Mouse (Mus musculus) liver (tissue): ENCODE measurements around the gene Dnase2a.

Experiments
- DNase-seq: peaks from one replicate; pipeline ENCODE4 v3.0.0-alpha.2; 2020; ENCODE audit warnings: mixed read lengths

Gene Dnase2a

DNA sequence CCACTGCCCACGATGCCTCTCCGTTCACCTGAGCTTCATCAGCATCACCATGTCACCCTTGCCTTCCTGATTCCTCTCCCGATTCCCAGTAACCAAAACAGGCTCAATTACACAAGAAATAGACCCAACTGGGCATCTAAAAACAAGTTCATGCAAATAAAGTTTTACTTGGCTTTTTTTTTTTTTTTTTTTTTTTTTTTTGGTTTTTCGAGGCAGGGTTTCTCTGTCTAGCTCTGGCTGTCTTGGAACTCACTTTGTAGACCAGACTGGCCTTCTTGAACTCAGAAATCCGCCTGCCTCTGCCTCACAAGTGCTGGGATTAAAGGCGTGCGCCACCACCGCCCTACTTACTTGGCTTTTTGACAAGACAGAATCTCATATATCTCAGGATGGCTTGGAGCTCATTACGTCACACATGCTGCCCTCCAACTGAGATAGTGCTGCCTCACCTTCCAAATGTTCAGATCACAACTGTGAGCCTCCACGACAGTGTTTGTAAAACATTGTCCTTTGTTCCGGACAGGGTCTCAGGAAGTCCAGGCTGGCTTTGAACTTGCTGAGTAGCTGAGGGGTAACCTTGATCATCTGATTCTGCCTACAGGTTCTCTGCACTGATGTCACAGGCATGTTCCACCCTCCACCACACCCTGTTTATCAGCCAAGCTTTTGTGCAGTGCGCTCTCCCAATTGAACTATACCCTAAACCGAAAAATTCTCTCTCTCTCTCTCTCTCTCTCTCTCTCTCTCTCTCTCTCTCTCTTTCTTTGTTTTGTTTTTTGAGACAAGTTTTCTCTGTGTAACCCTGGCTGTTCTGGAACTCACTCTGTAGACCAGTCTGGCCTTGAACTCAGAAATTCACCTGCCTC, 29.5 kb downstream of the Dnase2a start:
- no peak for DNase-seq

DNA sequence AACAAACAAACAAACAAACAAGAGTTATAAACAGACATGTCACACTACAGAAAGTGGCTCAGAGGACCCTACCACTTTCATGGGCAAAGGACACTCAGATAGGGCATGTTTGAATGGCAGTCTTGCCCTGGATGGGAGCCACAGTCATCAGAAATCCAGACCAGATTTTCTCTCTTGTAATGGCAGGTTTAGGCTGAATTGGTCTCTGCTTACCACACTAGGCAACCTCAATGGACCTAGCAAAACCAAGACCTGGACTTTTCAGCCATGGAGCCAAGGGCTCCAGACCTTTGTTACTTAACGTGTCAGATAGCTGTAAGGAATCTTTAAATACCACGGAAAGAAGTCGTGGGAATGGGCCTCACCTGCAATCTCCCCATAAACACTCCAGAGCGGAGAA, 35.3 kb downstream of the Dnase2a start:
- DNase-seq, result no peak

DNA sequence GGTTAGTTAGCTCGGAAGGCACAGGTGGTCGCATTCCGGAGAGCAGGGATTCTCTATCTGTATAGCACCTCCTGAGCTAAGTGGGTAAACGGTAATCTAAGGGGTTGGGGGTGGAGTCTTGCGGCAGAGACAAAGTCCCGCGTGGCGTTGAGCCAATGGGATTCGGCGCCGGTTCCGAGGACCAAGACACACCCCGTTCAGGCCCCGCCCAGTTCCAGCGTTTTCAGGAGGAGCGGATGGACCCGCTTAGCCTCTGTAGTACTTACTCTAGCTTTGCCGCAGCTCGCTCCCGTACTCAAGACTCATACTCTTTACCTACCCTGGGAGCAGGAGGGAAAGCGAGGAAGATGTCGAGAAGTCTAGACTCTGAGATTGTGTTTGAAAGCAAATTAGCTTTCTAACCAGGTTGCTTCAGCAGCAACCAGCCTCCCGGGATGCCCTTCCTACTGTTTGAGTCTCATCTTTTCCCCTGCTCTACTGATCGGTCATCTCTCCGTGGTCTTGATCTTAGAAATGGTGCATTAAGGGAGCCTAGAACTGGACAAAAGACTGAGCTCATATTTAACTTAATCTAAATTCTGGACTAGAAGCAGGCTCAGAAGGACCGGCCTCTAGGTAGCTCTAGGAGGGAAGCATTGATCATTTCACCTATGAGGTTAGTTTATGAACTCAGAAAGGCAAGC, 36.3 kb downstream of the Dnase2a start:
- peak; percentile 87 for DNase-seq

DNA sequence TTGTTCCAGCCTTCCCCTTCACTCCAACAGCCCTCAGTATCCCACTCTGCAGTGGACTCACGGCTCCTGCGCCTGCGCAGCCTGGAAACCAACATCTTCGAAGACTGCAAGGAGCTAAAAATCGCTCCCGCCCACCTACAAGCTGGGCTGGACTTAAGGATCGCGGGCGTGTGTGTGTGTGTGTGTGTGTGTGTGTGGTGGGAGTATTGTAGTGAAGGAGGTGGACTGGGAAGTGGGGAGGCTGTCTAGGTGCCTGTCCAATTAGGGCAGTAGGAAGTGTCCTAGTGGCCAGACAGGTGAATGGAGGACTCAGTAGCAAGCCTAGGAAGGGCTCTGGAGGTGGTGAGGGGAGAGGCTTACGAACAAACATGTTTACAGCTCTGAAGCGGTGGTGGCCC, 36.9 kb downstream of the Dnase2a start:
- DNase-seq, result no peak

DNA sequence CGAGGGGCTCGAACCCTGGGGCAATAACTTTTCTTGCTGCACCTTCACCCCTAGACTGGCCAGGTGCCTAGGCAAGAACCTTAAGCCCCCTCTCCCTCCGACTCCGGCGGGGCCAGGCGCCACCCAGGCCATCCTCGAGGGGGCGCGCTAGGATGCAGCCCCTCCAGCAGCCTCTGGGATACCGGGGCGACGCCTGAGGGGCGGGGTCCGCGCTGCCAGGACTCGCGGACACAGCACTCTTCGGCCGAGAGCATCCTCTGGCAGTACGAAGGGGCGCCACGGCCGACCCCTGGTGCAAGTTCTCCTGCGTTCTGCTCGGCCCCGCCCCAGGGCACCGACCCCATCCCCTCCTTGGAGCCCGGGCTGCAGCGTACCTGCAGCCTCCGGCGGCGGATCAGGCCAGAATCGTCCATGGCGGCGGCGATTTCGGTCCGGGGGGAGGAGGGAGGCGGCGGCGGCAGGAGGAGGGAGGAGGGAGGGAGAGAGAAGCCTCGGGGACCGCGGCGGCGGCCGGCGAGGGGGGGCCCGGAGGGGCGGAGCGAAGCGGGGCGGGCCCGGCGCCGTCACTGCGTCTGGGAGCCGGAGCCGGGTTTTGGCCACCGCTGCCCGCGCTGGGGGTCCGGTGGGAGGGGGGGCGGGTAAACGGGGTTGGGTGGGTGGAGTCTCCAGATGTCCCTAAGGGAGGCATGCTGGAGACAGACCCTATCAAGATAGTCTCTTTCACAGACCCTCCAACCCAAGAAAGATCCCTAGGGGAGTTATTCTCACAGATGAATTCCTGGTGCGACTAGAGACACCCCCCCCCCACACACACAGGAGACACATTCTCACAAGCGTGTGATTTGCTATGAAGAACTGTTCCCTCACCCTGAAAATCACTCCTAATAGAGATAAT, 37.5 kb downstream of the Dnase2a start:
- no peak for DNase-seq

DNA sequence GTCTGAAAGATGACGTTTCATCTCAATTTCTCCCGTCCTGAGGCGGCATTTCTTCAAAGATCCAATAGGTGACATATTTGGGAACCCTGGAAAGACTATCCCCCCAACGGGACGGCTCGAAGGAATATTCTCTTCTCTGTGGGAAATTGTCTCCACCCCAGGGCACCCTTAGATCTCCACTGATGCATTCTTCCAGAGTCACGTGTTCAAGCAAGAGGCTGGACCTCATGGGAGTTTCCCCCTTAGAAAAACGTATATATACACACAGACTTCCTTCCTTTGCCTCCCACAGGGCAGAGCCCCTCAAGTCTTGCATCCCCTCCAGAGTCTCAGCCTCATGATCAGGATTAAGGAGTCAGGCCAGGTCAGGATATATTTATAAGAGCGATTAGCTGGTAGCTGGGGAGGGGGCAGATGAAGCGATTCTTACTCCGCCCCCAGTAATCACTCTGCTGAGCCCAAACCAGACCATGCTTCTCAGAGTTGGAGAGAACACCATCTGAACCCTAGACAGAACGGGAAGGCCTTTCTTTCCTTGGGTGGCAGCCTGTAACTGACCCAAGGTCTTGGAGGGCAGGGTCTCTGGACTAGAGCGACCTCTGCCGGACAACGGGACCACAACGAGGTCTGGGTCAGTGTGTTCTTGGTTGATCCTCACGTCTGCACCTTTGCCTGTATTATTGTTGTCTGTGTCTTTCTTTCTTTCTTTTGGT, 38.3 kb downstream of the Dnase2a start, which contains the start of gene Rtbdn:
TSS of gene Rtbdn (plus strand) at position 464 of the 713 bp plus-strand sequence.
- DNase-seq, result no peak

DNA sequence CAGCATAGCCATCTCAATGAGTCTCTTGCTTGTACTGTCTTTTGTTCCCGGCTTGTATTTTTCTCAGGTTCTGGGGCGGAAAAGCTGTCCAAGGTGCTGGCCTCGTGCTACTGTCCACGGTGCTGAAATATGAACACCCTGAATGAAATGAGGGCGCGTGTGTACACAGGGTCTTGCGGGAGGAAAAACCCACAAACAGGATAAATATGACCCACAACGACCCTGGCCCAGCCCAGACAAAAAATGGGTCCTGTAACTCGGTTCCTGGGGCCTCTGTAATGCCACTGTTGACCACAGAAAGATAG, 38.8 kb downstream of the Dnase2a start:
- DNase-seq, result no peak

DNA sequence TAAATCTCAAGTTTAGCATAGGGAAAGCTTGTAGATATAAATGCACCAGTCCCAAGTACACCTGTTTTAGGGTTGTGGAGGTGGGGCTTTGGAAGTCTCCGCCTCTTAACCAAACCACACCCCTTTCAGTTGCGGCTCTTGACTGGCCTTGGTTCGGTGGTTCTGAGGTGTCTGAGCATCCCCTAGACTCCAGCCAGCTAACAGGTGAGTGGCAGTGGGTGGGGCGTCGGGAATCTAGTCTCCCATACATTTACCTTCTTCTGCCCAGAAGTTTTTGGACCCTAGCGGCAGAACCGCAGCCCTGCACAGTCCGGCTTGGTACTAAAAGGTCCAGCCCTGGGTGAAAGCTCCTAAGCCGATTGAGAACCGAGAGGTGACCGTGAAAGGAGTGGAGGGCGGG, 41.4 kb downstream of the Dnase2a start:
- DNase-seq, result no peak

DNA sequence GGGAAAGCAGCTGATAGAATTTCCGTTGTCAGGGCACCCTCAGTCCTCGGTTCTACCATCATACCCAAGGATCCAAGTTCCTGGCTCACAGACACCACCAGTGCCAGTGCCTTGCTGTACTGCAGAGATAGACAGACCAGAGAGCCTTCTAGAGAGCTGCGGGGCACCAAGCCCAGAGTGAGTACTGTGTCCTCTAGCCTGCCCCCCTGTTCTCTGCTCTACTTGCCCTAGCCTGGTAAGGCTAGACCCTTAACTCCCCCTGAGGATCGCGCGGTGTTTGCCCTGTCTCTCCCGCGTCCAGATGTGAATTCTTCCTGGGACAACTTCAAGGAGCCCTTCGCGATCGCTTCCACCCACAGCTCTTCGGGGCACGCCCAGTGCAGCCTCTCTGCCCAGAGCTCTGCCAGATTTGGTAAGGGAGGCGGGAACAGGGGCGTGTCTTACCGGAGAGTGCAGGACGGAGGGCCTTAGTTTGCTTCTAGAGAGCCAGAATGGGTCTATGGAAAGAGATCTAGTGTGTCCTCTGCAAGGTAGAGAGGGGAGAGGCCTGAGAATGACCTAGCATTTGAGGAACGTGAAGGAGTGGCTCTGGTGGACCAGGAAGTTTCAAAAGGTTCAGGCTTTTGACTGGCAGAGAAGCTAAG, 44.4 kb downstream of the Dnase2a start:
- peak; percentile 67 for DNase-seq

DNA sequence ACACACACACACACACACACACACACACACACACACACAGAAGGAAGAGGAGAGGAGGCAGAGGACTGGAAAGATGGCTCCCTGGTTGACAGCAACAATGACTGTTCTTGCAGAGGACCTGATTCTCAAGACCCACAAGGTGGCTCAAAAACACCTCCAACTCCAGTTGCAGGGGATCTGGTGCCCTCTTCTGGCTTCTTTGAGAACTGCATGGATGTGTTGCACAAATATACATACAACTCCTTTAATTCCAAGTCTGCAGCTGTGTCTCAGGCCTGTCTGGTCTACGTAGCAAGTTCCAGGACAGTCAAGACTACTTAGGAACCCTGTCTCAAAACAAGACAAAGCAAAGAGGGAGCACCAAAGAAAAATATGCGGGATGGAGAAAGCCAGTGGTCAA, 48.4 kb downstream of the Dnase2a start:
- DNase-seq, result peak; percentile 80

DNA sequence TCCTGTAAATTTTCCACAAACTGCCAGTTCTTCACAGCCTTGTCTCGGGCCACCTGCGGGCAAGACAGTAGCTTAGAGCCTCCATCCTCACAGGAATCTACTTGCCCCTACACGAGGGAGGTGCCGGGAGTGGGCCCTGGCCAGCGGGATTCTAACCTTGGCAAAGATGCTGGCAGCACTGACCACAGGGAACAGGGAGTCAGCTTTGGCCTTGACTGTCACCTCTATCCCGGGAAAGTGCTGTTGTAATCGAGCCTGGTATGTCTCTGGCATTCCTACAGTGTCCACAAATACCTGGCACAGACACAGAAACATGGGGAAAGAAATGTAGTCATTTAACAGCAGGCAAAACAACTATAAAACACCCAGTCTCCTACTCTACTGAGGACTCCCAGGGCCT, 51.5 kb downstream of the Dnase2a start:
- DNase-seq, result no peak

DNA sequence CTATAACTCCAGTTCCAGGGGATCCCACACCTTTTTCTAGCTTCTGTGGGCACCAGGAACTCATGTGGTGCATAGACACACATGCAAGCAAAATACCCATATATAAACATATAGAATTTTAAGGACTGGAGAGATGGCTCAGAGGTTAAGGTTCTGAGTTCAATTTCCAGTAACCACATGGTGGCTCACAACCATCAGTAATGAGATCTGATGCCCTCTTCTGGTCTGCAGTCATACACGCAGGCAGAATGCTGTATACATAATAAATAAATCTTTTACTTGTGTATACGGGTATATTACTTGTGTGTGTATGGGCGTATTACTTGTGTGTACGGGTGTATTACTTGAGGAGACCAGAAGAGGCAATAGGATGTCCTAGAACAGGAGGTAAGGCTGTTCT, 55.6 kb downstream of the Dnase2a start:
- no peak for DNase-seq

DNA sequence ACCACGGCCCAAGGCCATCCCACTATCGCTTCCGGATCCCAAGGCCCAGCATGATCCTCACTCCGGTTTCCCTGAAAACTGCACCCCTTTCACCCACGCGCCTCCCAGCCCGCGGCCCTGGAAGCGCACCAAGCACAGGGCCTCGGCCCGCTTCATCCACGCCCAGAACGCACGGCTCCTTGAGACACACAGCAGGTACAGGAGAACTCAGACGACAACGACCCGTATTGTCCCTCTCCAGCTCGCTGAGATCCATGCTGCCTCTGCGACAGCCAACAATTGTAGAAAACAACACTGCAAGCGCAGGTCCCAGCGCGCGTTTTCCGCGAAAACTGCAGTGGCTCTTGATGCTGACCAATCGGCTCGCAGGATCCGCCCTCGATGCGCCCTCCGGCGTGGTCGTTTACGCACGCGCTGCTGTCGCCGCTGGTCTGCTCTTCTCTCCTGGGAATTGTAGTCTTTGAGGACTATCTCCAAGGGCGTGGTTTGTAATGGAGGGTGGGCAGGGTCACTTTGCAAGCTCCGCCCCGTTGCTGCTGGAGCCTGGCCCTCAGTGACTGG, 57.5 kb downstream of the Dnase2a start:
- peak; percentile 98 for DNase-seq

DNA sequence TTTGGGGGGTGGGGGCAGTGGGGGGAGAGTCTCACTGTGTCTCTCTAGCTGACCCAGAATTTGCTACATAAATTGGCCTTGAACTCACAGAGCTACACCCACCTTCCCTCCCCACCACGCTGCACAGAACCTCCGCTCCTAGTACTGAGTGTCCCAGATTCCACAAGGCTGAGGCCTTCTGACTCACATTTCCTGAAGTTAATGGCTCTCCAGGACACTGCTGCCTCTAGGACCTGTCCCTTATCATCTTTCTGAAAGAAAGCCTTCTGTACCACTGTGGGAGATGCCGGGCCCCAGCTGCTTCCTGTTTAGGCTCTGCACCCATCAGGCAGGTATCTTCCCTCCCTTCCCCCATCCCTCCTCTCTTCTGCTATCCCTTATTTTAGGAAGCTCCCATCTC, 58.2 kb downstream of the Dnase2a start:
- peak; percentile 65 for DNase-seq

DNA sequence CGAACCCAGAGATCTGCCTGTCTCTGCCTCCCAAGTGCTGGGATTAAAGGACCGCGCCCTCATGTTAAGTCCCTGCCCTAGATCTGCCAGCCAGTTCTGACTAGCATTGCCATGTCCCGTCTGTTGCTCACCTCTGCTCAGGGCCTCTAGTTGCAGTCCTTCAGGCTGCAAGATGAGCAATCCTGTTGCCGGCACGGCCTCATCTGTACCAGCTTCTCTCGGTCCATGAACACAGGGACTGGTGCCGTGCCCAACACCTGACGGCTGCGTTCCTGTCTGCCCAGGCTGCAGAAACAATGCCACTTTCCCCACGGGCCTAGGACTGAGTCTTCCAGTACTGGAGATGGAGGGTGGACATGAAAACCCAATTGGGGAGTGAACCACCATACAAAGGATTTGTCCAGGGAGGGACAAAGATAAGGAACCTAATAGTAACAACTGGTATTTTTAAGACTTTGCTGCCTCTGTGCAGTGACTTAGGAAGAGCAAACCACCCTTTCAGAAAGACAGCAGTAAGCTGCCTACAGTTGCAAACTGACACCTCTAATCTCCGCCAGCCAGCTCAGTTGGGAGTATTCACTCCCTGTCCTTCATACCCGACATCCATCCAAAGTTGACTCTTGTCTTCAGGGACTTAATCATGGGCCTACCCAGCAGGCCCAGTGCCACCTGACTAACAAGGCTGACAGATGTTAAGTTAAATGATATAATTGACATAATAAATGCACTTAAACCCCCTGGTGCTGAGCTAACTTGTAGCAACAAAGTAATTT, 59.4 kb downstream of the Dnase2a start:
- DNase-seq, result peak; percentile 47

DNA sequence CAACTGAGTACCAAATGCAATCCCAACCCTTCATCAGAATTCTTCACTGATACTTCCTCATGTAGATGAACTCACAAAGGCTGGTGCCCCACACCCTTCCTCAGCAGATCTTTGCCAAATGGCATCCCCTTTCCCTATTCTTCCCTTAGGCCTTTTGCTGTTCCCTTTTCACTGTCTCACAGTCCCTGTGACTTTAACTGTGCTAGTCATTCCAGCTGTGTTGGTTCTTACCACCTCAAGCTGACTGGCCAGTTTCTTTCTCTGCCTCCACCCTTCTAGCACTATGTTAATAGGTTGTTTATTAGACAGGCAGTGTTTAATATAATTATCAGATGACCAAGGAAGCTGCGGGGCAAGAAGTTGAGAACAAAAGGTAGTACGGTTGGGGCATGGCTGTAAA, 60.3 kb downstream of the Dnase2a start:
- DNase-seq, result peak; percentile 39

DNA sequence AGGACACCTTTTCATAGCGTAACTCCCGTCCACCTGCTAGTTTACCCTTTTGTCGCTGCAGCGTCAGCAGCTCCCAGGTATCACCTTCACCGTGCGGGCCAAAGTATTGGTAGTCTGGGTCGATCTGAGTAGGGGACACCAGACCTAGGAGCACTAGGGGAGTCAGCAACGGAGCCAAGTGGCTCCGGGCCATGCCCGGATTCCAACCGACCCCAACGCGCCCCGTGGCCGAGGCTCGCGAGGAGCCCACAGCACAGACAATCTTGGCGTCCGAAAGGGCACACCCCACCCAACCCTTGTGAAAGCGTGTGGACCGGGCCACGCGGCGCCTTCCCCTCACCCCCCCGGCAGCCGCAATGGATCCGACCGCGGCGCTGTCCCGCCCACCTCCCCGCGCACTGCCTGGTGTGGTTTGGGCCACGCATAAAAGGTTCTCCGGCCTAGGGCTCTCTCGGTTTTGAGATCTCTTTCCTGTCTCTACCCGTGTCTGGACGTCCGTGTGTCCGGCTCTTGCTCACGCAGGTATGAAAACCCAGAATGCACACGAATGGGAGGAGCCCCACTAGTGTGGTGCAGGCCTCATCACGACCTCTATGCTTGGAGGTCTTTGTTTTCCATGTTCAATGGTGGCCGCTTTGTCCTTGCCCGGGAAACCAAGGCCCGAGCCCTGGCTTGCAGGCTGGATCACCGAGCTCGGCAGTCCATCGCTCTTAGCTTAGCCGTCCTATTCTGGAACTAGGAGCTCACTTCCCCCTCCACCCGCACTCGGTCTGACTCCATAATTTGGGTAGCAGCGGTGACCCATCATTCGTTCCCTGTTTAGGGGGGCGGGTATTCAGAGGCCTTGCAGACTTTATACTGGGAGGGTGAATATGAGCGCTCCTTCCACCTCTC, 61.1 kb downstream of the Dnase2a start, which contains the start of the genes Gm49661, Prdx2 and Rnaseh2a:
TSS of gene Gm49661 (minus strand) at position 193 of the 894 bp plus-strand sequence.
TSS of gene Prdx2 (plus strand) at position 347 of the 894 bp plus-strand sequence.
TSS of gene Rnaseh2a (minus strand) at position 527 of the 894 bp plus-strand sequence.
- DNase-seq, result peak; percentile 95

DNA sequence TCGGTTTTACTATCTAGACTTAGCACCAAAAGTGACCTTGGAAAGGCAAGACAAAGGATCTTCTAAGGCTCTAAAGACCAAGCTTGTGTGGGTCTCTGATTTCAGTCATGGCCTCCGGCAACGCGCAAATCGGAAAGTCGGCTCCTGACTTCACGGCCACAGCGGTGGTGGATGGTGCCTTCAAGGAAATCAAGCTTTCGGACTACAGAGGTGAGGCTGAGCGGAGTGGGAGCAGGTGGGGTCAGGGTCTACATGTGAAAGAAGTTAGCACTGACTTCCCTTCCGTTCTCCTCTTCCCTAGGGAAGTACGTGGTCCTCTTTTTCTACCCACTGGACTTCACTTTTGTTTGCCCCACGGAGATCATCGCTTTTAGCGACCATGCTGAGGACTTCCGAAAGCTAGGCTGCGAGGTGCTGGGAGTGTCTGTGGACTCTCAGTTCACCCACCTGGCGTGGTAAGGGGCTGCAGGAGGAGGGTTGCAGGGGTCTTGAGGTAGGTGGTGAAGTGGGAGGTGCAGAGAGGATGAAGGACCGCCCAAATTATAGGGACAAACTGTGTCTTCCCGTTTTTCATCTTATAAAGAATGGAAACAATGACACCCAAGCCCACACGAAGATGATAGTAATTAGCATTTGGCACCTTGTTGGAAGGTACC, 61.9 kb downstream of the Dnase2a start:
- peak; percentile 39 for DNase-seq

DNA sequence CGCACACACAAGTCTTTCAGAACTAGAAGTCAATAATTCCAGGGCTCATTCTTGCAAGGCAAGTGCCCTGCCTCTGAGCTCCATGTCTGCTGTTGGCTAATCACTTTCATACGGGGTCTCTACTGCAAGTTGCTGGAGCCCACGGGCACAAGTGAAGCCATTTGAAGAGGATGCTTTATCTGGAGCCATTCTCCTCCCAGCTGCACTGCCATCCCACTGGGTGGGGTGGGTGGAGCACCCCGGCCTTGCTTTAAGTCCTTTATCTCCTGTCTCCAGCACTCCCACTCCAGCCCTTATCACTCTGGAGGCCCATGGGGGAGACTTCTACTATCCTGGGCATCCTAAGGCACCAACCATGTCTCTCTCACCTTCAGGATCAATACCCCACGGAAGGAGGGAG, 62.6 kb downstream of the Dnase2a start:
- DNase-seq, result peak; percentile 93
